Mouse (Mus musculus) urinary bladder, postnatal 4 days (tissue): ENCODE results near the gene Btbd18.

Experiments used
- DNase-seq, 2 experiments: peaks; one replicate each; pipeline ENCODE4 v3.0.0; 2021 to 2022; ENCODE audit warnings: low spot score in 2 of 2

Btbd18 gene

DNA sequence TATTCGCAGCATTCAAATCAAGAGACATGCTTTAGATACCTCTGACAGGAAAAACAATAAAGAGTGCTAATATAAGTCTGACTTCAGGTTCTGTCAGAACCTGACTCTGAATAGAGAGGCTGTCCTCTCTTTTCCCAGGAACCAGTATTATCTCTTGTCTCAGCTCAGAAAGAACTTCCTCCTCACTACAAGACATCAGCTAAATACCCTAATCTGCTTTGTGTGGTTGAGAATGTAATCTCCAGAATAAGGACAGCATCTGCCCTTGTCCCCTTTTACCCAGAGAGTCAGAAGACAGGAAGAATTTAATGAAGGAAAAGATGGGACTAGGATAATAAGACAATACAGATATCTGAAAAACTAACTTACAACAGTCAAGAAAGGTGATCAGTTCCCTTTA, 44.6 kb downstream of the Btbd18 start:
- no peak for DNase-seq

DNA sequence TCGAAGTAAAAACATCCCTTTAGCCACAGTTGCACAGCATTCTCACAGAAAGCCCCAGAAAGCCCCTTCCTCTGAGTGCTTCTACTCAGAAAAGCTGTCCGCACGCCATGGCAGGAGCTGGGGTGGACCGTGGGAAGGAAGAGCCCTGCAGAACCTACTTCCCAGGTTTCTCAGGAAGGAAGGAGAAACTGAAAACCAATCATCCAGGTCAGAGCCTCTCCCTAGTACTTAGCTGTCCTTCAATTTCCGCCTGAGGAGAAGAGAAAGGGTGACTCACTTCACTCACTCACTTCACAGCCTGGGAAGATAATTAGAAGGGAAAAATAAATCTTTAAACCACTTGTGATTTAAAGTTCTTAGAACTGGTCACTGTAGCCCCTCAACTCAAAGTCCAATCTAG, 45.5 kb downstream of the Btbd18 start:
- no peak for DNase-seq

DNA sequence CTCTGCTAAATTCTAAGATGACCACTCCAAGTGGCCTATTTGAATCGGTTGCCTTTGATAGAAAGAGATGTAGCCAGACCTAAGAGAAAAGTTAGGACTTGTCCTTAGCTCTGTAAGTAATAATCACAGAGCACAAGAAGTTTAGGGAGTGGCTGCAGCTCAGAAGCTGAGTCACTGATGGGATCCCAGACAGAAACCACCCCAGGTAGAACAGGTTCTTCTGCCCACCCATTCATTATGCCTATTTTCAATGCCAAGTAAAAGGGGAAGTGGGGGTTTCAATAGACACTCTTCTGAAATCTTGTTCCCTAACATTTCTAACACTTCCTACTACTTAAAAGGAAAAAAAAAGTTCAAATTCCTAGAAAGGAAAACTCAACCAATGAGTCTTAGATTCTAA, 46.4 kb downstream of the Btbd18 start:
- DNase-seq: no peak

DNA sequence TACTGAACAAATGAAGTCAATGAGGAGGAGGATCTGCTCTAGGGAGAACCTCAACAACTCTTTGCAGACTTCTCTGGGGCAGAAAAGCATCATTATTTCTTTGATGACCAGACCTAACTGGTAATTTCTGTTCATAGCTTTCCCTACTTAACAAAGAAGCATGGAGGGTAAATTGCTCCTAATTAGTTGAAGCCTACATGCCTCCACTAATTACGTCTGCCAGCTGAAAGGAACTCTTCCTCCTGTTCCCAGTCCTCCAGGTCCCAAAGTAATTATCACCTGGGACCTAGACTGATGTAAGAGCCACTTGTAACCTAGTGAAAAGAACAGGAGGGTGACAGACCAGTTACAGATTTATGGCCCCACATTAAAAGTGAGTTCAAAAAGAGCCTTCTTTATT, 48.6 kb downstream of the Btbd18 start:
- DNase-seq: no peak

DNA sequence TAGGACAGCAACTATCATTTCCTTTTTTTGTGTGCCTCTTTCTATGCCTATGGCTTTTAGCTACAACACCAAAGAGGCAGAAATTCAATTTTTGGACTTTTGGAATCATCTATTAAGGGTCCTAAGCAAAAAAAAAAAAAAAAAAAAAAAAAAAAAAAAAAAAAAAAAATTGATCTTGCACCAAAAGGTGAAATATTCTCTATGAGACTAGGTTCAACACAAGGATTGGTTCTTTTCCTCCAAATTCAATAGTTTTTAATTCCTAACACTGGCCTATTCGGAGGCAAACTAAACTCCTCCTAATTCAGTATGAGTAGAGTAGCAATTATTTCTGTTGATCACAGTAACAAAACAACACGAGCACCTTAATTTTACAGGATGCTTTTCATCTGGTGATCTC, 53.0 kb downstream of the Btbd18 start:
- DNase-seq: no peak

DNA sequence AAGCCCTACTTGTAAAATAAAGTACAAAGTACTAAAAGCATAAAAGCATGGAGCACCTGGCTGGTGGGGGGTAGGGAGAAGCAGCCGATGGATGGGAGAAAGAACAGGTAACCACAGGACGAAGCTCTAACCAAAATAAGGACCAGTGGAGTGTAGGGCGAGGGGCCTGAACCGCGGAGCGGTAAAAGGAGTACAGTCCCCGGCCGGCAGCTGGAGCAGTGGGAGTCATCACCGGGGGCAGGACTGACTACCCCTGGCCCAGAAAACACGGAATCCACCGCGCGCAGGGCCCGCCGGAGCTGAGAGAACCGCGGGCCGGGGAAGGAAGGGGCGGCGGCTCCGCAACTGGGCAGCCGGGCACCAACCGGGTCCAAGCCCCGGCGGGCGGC, 55.5 kb downstream of the Btbd18 start:
- no peak for DNase-seq

DNA sequence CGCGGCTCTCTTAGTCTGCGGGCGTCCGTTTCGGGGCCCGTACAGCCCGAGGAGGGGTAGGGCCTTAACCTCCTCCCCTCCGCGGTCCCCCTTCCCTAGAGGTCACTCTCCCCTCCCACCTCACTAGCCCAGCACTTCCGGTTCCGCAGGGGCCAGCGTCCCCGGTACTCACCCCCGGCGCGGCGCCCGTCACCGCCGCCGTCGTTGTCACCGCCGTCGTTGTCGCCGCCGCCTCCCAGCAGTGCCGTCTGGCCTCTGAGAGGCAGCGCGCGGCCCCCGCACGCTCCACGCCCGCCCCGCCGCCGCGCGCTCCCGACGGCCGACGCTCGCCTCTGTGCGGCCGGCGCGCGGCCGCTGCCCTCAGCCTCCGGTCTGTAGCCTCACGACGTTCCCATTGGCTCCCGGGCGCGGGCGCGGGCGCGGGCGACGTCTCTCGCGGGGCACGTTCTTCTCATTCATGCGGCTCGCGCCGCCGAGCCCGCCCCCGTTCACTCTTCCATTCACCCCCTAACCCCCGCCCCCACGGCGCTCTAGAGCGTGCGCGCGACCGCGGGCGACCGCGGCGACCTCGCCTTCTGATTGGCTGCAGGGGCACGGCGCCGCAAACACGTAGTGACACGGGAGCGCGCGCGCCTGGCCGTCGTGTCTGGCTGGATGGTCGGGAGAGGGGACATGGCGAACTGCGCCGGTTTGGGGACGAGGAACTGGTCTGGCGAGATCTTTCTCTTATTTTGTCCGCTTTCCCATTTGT, 56.1 kb downstream of the Btbd18 start, which contains the start of gene Zdhhc5:
Zdhhc5 (minus strand) TSS at position 370 of the 751 bp plus-strand sequence.
- peak; percentile 99 for DNase-seq

DNA sequence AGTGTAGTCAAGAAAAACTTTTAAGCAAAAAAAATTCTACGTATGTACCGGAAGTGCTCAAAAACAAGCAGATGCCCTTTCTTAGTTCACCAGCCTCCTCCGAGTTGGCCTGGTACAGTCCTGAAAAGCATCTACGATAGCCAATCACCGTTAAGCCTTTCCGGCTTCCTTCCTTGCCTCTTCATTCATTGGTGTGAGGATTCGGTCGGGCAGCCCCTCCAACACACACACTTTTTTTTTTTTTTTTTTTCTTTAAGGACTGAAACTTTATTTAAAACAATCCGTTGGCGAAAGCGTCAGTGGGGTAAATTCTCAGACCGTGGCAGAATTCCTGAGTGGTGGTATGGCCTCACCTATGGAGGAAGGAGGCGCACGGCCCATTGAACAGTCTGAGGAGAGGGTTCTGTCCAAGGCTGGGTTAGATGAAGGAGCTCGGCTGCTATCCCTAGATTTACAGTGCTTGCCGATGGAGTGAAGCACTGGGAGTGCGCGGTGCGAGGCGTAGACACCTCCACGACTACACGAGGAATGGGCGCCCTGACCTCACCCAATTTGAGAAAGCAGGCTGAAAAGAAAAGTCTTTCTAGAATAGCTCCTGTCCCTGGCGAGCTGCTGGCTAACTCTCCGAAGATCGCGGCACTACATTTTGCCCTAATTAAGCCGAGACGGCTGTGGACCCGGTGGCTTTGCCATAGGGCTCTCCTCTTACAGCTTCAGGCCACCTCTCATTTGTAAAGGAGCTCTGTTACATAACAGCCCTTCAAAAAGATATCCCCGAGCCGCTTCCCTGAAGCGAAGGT, 56.9 kb downstream of the Btbd18 start:
- DNase-seq: peak in 1 of 2 experiments; percentile 75

DNA sequence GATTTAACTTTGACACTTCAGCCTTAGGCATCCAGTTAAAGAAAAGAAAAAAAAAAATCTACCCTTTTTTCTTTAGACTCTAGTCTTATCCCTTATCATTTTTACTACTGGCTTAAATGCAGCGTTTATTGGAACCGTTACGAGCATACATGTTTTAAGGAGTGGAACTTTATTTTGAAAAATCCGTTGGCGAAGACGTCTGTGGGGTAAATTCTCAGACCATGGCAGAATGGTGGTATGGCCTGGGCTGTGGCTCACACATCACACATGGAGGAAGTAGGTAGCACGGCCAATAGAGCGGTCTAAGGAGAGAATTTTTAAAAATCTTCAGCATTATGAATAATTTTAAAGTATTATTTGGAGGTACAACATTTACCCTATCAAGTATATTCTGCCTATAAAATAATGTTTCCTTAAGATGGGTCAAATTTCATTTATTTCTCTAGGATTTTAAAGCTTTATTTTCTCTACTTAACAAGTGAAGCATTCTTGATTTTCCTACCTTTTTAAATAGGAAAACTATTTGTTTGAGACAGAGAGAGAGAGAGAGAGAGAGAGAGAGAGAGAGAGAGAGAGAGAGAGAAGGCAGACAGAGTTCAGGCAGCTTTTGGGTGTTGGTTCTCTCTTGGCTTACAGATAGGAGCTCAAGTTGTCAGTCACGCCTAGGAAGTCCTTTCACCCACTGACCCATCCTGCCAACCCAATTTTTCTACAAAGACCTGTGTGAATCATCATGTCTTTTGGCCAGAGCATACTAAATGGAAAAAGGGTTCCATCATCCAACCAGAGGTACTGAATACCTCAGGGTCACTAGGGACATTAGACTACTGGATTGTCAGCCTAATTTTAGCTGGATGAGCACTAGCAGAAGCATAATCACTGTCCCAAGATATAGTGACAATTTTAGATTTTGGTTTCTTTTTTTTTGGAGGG, 57.8 kb downstream of the Btbd18 start:
- no peak for DNase-seq

DNA sequence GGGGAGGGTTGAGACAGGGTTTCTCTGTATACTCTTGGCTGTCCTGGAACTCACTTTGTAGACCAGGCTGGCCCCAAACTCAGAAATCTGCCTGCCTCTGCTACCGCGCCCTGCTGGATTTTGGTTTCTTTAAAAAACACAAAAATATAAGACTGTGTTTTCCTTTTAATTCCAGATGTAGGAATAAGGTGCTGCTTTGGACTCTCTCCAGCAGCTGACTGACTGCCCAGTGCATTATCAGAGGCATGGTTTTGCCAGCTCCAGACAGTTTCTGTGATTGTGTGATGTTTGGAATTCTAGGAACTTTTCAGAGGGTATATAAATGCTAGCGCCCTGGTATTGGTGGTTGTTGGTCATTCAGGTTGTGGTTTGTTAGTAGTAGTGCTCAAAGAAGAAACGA, 58.5 kb downstream of the Btbd18 start:
- DNase-seq: no peak
